Mouse (Mus musculus): ENCODE data around the gene Cdc42.
A peak's percentile ranks its signal among the peaks of the same experiment; 100 is the strongest.

The Cdc42 gene

GRCm38 (mm10) chr4:137371596-137372523 is 14.3 kb upstream of the Cdc42 start:
- DNase-seq: no peak

GRCm38 (mm10) chr4:137369954-137370750 is 12.6 kb upstream of the Cdc42 start:
- peak; percentile 68 for DNase-seq

- no peak for DNase-seq
Observed at GRCm38 (mm10) chr4:137368198-137368597, 10.7 kb upstream of the Cdc42 start.

GRCm38 (mm10) chr4:137367275-137368088 is 10.0 kb upstream of the Cdc42 start:
- no peak for DNase-seq

- DNase-seq: no peak
Observed at GRCm38 (mm10) chr4:137366097-137366496, 8.6 kb upstream of the Cdc42 start.

GRCm38 (mm10) chr4:137365356-137366062 is 8.0 kb upstream of the Cdc42 start:
- DNase-seq: no peak

GRCm38 (mm10) chr4:137364826-137365225 is 7.3 kb upstream of the Cdc42 start:
- DNase-seq: no peak

GRCm38 (mm10) chr4:137360996-137361395 is 3.5 kb upstream of the Cdc42 start:
- DNase-seq: no peak

- DNase-seq: no peak
Observed at GRCm38 (mm10) chr4:137358291-137359002, 927 bp upstream of the Cdc42 start.

- DNase-seq: peak; percentile 73
Observed at GRCm38 (mm10) chr4:137356674-137357510, 628 bp downstream of the Cdc42 start.

- DNase-seq: no peak
Observed at GRCm38 (mm10) chr4:137350627-137351026, 6.9 kb downstream of the Cdc42 start.

- DNase-seq: no peak
Observed at GRCm38 (mm10) chr4:137345790-137346189, 11.7 kb downstream of the Cdc42 start.

GRCm38 (mm10) chr4:137345112-137345511 is 12.4 kb downstream of the Cdc42 start:
- DNase-seq: no peak

- DNase-seq: no peak
Observed at GRCm38 (mm10) chr4:137342816-137343215, 14.7 kb downstream of the Cdc42 start.

GRCm38 (mm10) chr4:137339415-137339814 is 18.1 kb downstream of the Cdc42 start:
- DNase-seq: no peak

GRCm38 (mm10) chr4:137336468-137336867 is 21.1 kb downstream of the Cdc42 start:
- DNase-seq: no peak

GRCm38 (mm10) chr4:137332051-137332450 is 25.5 kb downstream of the Cdc42 start:
- DNase-seq: no peak

- DNase-seq: no peak
Observed at GRCm38 (mm10) chr4:137326494-137326893, 31.0 kb downstream of the Cdc42 start.

- no peak for DNase-seq
Observed at GRCm38 (mm10) chr4:137324926-137325325, 32.6 kb downstream of the Cdc42 start.

- peak; percentile 25 for DNase-seq
Observed at GRCm38 (mm10) chr4:137316027-137316770, 41.3 kb downstream of the Cdc42 start.
